Mouse (Mus musculus): ENCODE data around the gene 5330417H12Rik. TPM values are rescaled to one million over a fixed set of nuclear protein-coding genes. Genes with fewer than 3 reads are reported as not detected.

Gene 5330417H12Rik
- polyA plus RNA-seq, 1 experiment from 2014 or later: not detected

DNA sequence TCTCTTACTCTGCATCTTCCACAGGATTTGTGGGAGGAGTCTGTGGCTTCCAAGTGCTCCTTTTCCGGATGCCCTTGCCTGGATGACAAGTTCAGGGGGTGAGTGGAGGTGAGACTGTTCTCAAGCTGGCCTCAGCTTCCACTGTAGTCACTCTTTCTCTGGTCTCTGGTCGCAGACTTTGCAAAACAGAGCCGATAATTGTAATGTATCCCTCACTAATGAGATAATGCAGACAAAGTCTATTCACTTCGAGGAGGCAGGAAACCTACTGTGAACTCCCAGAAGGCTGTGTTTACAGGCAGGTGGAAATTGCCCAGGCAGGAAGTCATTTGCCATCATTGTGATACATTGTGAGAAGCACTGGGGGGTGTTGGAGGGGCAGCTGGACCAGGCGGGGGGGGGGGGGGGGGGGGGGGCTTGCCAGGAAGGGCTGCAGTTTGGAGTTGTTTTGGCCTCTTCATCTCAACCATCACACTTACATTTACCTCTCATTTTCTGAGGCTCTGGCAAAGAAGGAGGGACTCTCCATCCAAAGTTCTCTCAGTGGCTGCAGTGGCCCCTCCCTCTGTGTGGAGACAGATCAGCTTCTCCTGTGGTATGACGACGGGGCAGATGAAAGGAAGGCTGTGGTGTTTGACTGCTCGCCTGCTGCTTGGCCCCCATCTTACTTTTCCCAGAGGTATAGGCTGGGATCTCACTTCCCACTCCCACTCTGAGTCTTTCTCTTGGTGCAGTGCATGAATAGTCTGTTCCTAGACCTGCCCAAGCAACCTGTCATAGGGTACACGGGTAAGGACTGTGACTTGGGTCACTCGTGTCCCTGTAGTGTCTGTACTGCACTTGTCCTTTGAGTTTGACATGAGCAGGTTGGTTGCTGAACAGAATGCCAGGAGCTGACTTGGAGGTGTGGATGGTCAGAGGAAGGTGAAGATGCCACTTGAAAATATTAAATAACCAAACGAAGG, 6.7 kb downstream of the 5330417H12Rik start:
- 34% methylated on average over 10 of the region's 11 CpGs for WGBS
- no peak overlapping the region for H3K4me3 ChIP-seq (replicated peaks; ENCODE audit: low read depth, low read length)

DNA sequence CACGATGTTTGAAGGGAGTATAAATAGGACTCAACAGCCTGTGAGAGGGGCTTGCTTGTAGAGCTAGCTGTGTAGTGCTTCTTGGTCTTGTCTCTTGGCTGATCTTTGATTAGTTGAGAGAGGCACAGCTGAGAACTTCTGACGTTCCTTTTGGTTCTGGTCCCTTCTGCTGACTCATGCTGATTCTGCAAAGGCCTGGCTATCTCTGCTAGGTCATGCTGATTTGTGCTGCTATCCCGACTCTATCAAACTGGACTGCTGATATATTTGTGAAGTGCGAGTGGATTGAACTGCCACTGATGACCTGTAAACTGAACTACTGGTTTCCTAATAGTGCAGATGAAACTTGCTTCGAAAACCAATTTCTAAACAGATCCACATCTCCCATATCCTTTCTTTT, 14.1 kb downstream of the 5330417H12Rik start:
- Histone ChIP-seq H3K9ac (ENCODE audit: low read depth, low read length) (no peak overlapping the region), H3K4me1 (replicated peaks; ENCODE audit: insufficient read depth, low read length) (no peaks in the 10 kb centered on the region), H3K4me2 (ENCODE audit: low read length) (no peak overlapping the region), H3K9me3 (replicated peaks; ENCODE audit: low read length) (no peaks in the 10 kb centered on the region), H3K27ac (no peak overlapping the region), H3K36me3 (ENCODE audit: insufficient read depth, low read length) (no peaks in the 10 kb centered on the region), H3K27me3 (ENCODE audit: insufficient read depth, low read length) (no peaks in the 10 kb centered on the region), H3K4me3 (replicated peaks; ENCODE audit: low read depth, low read length) (no peak overlapping the region)
- no peak for DNase-seq (ENCODE audit: low spot score)
- ATAC-seq (replicated peaks; ENCODE audit: low FRiP score, low read depth): no peak
- no peak for TF ChIP-seq CTCF (IDR thresholded peaks at IDR 0.05; ENCODE audit: low read depth)
- WGBS: 83% methylated on average over 5 of the region's 5 CpGs

More for the DNA sequence above, 6.7 kb downstream of the 5330417H12Rik start:
- H3K27ac ChIP-seq: no peak overlapping the region
- no peaks in the 10 kb centered on the region for H3K36me3 ChIP-seq (ENCODE audit: insufficient read depth, low read length)
- ATAC-seq (replicated peaks; ENCODE audit: low FRiP score, low read depth): no peak
- DNase-seq (ENCODE audit: low spot score): no peak
- H3K4me1 ChIP-seq (replicated peaks; ENCODE audit: insufficient read depth, low read length): no peaks in the 10 kb centered on the region
- H3K27me3 ChIP-seq (ENCODE audit: insufficient read depth, low read length): no peaks in the 10 kb centered on the region
- H3K9me3 ChIP-seq (replicated peaks; ENCODE audit: low read length): no peaks in the 10 kb centered on the region
- H3K9ac ChIP-seq (ENCODE audit: low read depth, low read length): no peak overlapping the region
- no peak overlapping the region for H3K4me2 ChIP-seq (ENCODE audit: low read length)
- no peak for TF ChIP-seq CTCF (IDR thresholded peaks at IDR 0.05; ENCODE audit: low read depth)

DNA sequence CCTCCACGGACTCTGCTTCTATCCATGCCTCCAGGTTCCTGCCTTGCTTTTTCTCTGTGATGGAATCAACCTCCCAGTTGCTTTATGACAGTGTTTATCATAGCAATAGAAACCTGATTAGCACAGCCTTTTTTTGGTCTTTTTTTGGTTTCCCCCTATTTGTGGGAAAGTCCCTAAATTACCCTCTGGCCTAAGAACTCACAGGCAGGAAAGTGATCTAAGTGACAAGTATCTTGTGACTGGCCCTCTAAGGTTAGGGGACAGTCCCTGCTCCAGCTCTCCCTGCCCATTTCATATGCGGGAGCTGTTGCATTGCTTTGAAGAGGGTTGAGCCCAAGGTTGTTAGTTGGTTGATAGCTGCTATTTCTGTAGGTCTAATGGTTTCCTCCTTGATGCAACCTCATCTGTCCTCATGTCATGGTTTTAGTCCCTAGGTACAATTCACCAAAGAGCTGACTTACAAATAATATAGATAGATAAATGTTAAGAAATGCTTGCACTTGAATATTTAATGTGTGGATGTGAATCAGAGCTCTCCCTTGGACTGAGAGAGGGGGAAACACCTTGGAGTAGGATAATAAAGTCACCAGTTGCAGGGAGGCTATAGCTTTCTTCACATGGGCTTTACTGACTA, 15.2 kb downstream of the 5330417H12Rik start:
- H3K27me3 ChIP-seq (ENCODE audit: insufficient read depth, low read length): no peaks in the 10 kb centered on the region
- no peak for ATAC-seq (replicated peaks; ENCODE audit: low FRiP score, low read depth)
- H3K4me3 ChIP-seq (replicated peaks; ENCODE audit: low read depth, low read length): no peak overlapping the region
- H3K9ac ChIP-seq (ENCODE audit: low read depth, low read length): no peak overlapping the region
- no peak overlapping the region for H3K4me2 ChIP-seq (ENCODE audit: low read length)
- H3K27ac ChIP-seq: no peak overlapping the region
- DNase-seq (ENCODE audit: low spot score): no peak
- no peaks in the 10 kb centered on the region for H3K36me3 ChIP-seq (ENCODE audit: insufficient read depth, low read length)
- no peaks in the 10 kb centered on the region for H3K9me3 ChIP-seq (replicated peaks; ENCODE audit: low read length)
- no peak for TF ChIP-seq CTCF (IDR thresholded peaks at IDR 0.05; ENCODE audit: low read depth)
- no peaks in the 10 kb centered on the region for H3K4me1 ChIP-seq (replicated peaks; ENCODE audit: insufficient read depth, low read length)
- 78% methylated on average over 2 of the region's 2 CpGs for WGBS

DNA sequence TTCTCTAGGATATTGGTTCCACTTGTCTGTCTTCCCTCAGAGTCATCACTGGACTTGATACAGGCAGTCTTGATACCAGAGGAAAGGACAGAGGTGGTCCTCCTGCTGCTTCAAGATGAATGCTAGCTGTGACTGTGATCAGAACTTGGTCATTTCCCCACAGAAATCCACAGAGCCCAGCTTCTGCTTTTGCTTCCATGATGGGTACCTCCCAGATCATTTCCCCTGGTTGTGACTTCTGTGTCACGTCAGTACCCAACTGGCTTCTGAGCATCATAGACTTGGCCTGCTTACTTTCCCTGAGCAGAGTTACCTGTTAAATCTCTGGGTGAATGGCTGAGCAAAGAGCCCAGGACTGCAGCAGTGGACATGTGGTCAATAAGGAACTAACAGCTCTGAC, 17.2 kb downstream of the 5330417H12Rik start:
- H3K4me3 ChIP-seq (replicated peaks; ENCODE audit: low read depth, low read length): no peak overlapping the region
- no peak overlapping the region for H3K27ac ChIP-seq
- DNase-seq (ENCODE audit: low spot score): no peak
- no peaks in the 10 kb centered on the region for H3K9me3 ChIP-seq (replicated peaks; ENCODE audit: low read length)
- H3K27me3 ChIP-seq (ENCODE audit: insufficient read depth, low read length): no peaks in the 10 kb centered on the region
- no peaks in the 10 kb centered on the region for H3K36me3 ChIP-seq (ENCODE audit: insufficient read depth, low read length)
- 90% methylated on average over 1 of the region's 1 CpGs for WGBS
- ATAC-seq (replicated peaks; ENCODE audit: low FRiP score, low read depth): no peak
- no peak overlapping the region for H3K4me2 ChIP-seq (ENCODE audit: low read length)
- TF ChIP-seq CTCF (IDR thresholded peaks at IDR 0.05; ENCODE audit: low read depth): no peak
- H3K9ac ChIP-seq (ENCODE audit: low read depth, low read length): no peak overlapping the region
- H3K4me1 ChIP-seq (replicated peaks; ENCODE audit: insufficient read depth, low read length): no peaks in the 10 kb centered on the region

DNA sequence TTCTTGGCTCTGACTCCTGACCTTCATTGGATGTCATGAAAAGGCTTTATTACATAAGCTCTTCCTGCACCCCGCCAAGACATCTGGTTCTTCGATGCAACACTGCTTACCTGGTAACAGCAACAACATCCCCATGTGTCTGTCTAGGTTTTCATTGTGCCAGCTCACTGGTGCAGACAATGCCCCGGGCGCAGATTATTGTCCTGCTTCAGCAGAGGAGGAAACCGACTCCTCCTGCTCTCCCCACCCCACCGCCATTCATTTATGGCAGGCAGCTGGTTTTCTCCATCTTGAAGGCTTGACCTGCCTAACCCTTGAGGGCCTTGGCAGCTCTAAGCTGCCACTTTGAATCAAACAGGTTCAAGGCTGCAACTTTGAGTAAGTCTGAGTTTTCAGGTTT, 22.0 kb downstream of the 5330417H12Rik start:
- H3K27me3 ChIP-seq (ENCODE audit: insufficient read depth, low read length): no peaks in the 10 kb centered on the region
- H3K9me3 ChIP-seq (replicated peaks; ENCODE audit: low read length): no peaks in the 10 kb centered on the region
- H3K4me2 ChIP-seq (ENCODE audit: low read length): no peak overlapping the region
- no peak overlapping the region for H3K27ac ChIP-seq
- peak; percentile 37 for DNase-seq (ENCODE audit: low spot score)
- 37% methylated on average over 6 of the region's 6 CpGs for WGBS
- H3K36me3 ChIP-seq (ENCODE audit: insufficient read depth, low read length): no peaks in the 10 kb centered on the region
- no peak overlapping the region for H3K9ac ChIP-seq (ENCODE audit: low read depth, low read length)
- peak; percentile 65; the same call in 1 of the 2 replicates for ATAC-seq (replicated peaks; ENCODE audit: low FRiP score, low read depth)
- no peak overlapping the region for H3K4me3 ChIP-seq (replicated peaks; ENCODE audit: low read depth, low read length)
- TF ChIP-seq CTCF (IDR thresholded peaks at IDR 0.05; ENCODE audit: low read depth): no peak
- no peaks in the 10 kb centered on the region for H3K4me1 ChIP-seq (replicated peaks; ENCODE audit: insufficient read depth, low read length)

DNA sequence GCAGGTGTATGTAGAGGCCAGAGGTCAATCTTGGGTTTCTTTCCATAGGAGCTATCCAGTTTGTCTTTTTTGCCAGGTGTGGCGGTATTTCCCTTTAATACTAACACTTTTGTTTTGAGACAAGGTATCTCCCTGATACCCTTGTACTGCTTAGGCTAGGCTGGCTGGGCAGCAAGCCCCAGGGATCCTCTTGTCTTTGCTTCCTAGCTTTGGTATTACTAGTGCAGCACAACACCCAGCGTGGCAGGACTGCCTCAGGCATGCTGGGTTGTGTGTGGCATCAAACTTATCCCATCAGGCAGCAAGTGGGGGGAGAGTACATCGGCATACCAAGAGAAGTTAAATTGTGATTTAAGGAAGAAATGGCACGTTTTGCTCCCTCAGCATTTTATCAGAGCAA, 22.5 kb downstream of the 5330417H12Rik start:
- no peak for TF ChIP-seq CTCF (IDR thresholded peaks at IDR 0.05; ENCODE audit: low read depth)
- no peaks in the 10 kb centered on the region for H3K36me3 ChIP-seq (ENCODE audit: insufficient read depth, low read length)

More for the DNA sequence above, 22.5 kb downstream of the 5330417H12Rik start:
- Histone ChIP-seq H3K9me3 (replicated peaks; ENCODE audit: low read length) (no peaks in the 10 kb centered on the region), H3K4me3 (replicated peaks; ENCODE audit: low read depth, low read length) (no peak overlapping the region), H3K27ac (no peak overlapping the region), H3K9ac (ENCODE audit: low read depth, low read length) (no peak overlapping the region), H3K4me2 (ENCODE audit: low read length) (no peak overlapping the region), H3K4me1 (replicated peaks; ENCODE audit: insufficient read depth, low read length) (no peaks in the 10 kb centered on the region), H3K27me3 (ENCODE audit: insufficient read depth, low read length) (no peaks in the 10 kb centered on the region)
- WGBS: 62% methylated on average over 4 of the region's 4 CpGs
- DNase-seq (ENCODE audit: low spot score) (no peak), ATAC-seq (replicated peaks; ENCODE audit: low FRiP score, low read depth) (0 out of 2 replicates have a peak, but pooled peaks have one; percentile 21)
